Mouse (Mus musculus) limb, embryonic 15.5 days (tissue): ENCODE measurements around the gene 2610028H24Rik. TPM values are rescaled to one million over a fixed set of nuclear protein-coding genes. Genes with fewer than 3 reads are reported as not detected.
A peak's percentile ranks its signal among the peaks of the same experiment; 100 is the strongest.

ENCODE experiments used
- ATAC-seq: fragments of 200-750 bp; cut with Nextera tagmentation; 2 replicates; pipeline ENCODE4 v1.8.0; 2017; ENCODE audit warnings: low read depth, moderate TSS enrichment; ENCODE audit not compliant: insufficient number of reproducible peaks, low FRiP score, low TSS enrichment
- H3K27ac ChIP-seq: fragments of 300-500 bp; sonication (generic); 2 replicates; pipeline ENCODE4 v1.5.1; 2015; ENCODE audit warnings: moderate library complexity, mild to moderate bottlenecking, inconsistent platforms
- H3K27me3 ChIP-seq: fragments of 300-500 bp; sonication (generic); 2 replicates; pipeline ENCODE4 v1.6.1; 2015; ENCODE audit warnings: inconsistent platforms
- H3K36me3 ChIP-seq: fragments of 300-500 bp; sonication (generic); 2 replicates; pipeline ENCODE4 v1.6.1; 2015; ENCODE audit warnings: inconsistent platforms
- H3K4me1 ChIP-seq: fragments of 300-500 bp; sonication (generic); 2 replicates; pipeline ENCODE4 v1.6.1; 2015; ENCODE audit warnings: inconsistent platforms
- H3K4me2 ChIP-seq: fragments of 300-500 bp; sonication (generic); 2 replicates; pipeline ENCODE4 v1.6.1; 2015; ENCODE audit warnings: mild to moderate bottlenecking, inconsistent platforms
- H3K4me3 ChIP-seq: fragments of 300-500 bp; sonication (generic); 2 replicates; pipeline ENCODE4 v1.5.1; 2015; ENCODE audit warnings: mild to moderate bottlenecking, inconsistent platforms
- H3K9ac ChIP-seq: fragments of 300-500 bp; sonication (generic); 2 replicates; pipeline ENCODE4 v1.6.1; 2015; ENCODE audit warnings: inconsistent platforms
- H3K9me3 ChIP-seq: fragments of 300-500 bp; sonication (generic); 2 replicates; pipeline ENCODE4 v1.6.1; 2016; ENCODE audit warnings: inconsistent platforms
- WGBS: fragments of 180-500 bp; shearing (Covaris S2); methylation state at CpG from one replicate; pipeline ENCODE4 v1.1.7; 2015; 5-methylcytosine and 5-hydroxymethylcytosine counted together
- polyA plus RNA-seq: library from polyadenylated mRNA; unstranded; fragments of >200 nt; fragmentation: Nextera tagmentation; extraction: Ambion mirVana; gene quantifications from 2 replicates; pipeline ENCODE4 v1.2.1, GENCODE M21; 2015

2610028H24Rik gene
- polyA plus RNA-seq, 1 experiment from 2014 or later, result not detected

DNA sequence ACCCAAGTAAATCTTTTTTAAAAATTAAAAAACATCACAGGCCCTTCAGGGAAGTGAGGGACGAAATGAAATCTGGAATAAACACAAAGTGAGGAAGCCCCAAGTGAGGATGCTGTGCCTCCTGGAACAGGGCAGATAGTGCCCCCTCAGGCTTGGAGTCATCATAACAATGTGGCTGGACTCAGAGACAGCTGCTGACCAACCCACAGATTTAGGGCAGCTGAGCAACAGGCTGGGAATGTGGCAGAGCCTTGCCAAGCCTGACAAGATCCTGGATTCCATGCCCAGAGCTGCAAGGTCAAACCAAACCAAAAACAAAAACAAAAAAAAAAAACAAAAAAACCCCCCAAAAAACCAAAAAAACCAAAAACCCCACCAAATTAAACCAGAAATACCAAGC is 12.4 kb downstream of the 2610028H24Rik start:
- 95% methylated on average over 1 of the region's 1 CpGs for WGBS

DNA sequence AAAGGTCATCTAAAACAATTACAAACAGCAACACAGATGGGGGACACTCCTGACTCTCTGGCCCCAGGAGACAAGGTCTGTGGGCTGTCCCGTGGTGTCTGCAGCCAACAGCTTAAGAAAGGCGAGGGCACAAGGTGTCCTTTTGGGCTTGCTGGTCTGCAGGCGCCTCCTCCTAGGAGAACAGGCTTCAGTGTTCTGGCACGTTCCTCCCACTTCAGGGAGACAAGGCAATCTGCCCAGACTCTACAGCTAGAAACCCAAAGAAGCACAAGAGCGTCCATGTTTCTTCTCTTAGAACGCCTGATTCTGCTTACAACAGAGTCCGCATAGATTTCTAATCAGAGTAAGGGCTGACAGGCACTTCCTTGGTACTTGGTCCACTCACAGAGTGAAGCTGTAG is 13.4 kb downstream of the 2610028H24Rik start:
- Histone ChIP-seq H3K9ac (no peak overlapping the region), H3K27me3 (no peaks in the 10 kb centered on the region), H3K9me3 (no peaks in the 10 kb centered on the region), H3K4me3 (no peak overlapping the region), H3K4me1 (no peaks in the 10 kb centered on the region), H3K27ac (no peak overlapping the region), H3K4me2 (no peak overlapping the region), H3K36me3 (peaks cover 11% of the 10 kb centered on the region; the same call in 1 of the 2 replicates)
- WGBS, result 88% methylated on average over 7 of the region's 7 CpGs
- no peak for ATAC-seq

More for the DNA sequence above, 12.4 kb downstream of the 2610028H24Rik start:
- ATAC-seq, result no peak
- H3K9me3 ChIP-seq, result no peaks in the 10 kb centered on the region
- H3K27ac ChIP-seq, result no peak overlapping the region
- H3K9ac ChIP-seq, result no peak overlapping the region
- no peak overlapping the region for H3K4me3 ChIP-seq
- H3K4me1 ChIP-seq, result no peaks in the 10 kb centered on the region
- no peaks in the 10 kb centered on the region for H3K27me3 ChIP-seq
- peaks cover 11% of the 10 kb centered on the region; the same call in 1 of the 2 replicates for H3K36me3 ChIP-seq
- H3K4me2 ChIP-seq, result no peak overlapping the region

GRCm38 (mm10) chr10:76462721-76463120 is 13.8 kb downstream of the 2610028H24Rik start:
- no peak for ATAC-seq
- H3K4me1 ChIP-seq, result no peaks in the 10 kb centered on the region
- H3K36me3 ChIP-seq, result peaks cover 11% of the 10 kb centered on the region; the same call in 1 of the 2 replicates
- H3K9me3 ChIP-seq, result no peaks in the 10 kb centered on the region
- no peak overlapping the region for H3K4me3 ChIP-seq
- H3K4me2 ChIP-seq, result no peak overlapping the region
- H3K9ac ChIP-seq, result no peak overlapping the region
- no peaks in the 10 kb centered on the region for H3K27me3 ChIP-seq
- no peak overlapping the region for H3K27ac ChIP-seq
- WGBS, result 84% methylated on average over 6 of the region's 6 CpGs

GRCm38 (mm10) chr10:76468203-76469162 is 19.6 kb downstream of the 2610028H24Rik start, which contains the start of the genes Mcm3ap and Ybey:
Gene Mcm3ap (plus strand): TSS chr10:76468927.
Gene Ybey (minus strand): TSS chr10:76469114.
- peak within 1 kb of the TSS; percentile 73 for H3K9ac ChIP-seq
- no peaks in the 10 kb centered on the region for H3K9me3 ChIP-seq
- peak within 1 kb of the TSS; percentile 44 for H3K4me2 ChIP-seq
- peaks cover 9% of the 10 kb centered on the region; the same call in 1 of the 2 replicates for H3K4me1 ChIP-seq
- peak within 1 kb of the TSS; percentile 67 for H3K4me3 ChIP-seq
- no peaks in the 10 kb centered on the region for H3K27me3 ChIP-seq
- ATAC-seq, result peak; percentile 89
- WGBS, result under 1% methylated on average over 55 of the region's 55 CpGs
- peak within 1 kb of the TSS; percentile 86 for H3K27ac ChIP-seq
- H3K36me3 ChIP-seq, result peaks cover 36% of the 10 kb centered on the region

DNA sequence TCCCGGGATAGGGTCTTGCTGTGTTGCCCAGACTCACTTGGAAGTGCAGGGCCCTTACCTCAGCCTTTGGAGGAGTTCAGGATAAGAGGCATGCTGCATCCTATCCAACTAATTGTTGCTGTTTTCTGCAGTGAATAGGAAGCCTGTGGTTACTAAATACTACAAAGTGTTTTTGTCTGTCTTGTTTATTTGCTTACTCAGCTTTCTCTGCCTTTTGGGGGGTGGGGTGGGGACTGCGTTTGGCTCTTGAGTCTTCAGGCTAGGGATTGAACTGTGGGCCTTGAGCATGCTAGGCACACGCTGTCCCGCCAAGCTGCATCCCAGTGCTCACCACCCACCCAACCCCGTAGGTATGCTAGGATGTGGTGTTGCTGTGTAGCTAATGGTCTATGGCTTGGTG is 24.9 kb downstream of the 2610028H24Rik start:
- Histone ChIP-seq H3K27me3 (no peaks in the 10 kb centered on the region), H3K27ac (no peak overlapping the region), H3K9me3 (no peaks in the 10 kb centered on the region), H3K4me3 (no peak overlapping the region), H3K9ac (no peak overlapping the region), H3K36me3 (peaks cover 70% of the 10 kb centered on the region), H3K4me1 (peaks cover 9% of the 10 kb centered on the region; the same call in 1 of the 2 replicates), H3K4me2 (no peak overlapping the region)
- no peak for ATAC-seq
- 94% methylated on average over 5 of the region's 5 CpGs for WGBS

DNA sequence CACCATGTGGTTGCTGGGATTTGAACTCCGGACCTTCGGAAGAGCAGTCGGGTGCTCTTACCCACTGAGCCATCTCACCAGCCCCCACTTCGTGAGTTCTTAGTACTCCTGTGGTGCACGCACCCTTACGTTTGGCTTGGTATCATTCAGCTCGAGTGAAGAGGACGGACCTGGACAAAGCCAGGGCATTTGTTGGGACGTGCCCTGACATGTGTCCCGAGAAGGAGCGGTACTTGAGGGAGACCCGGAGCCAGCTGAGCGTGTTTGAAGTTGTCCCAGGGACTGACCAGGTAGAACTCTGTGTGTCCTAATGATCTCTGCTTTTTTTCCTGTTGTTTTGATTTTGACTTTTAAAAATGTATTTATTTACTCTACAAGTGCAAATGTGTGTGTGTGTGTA is 32.0 kb downstream of the 2610028H24Rik start:
- Histone ChIP-seq H3K27ac (no peak overlapping the region), H3K4me2 (no peak overlapping the region), H3K9me3 (no peaks in the 10 kb centered on the region), H3K36me3 (peaks cover 92% of the 10 kb centered on the region), H3K4me3 (no peak overlapping the region), H3K27me3 (no peaks in the 10 kb centered on the region), H3K9ac (no peak overlapping the region), H3K4me1 (no peaks in the 10 kb centered on the region)
- no peak for ATAC-seq
- WGBS, result 86% methylated on average over 13 of the region's 13 CpGs

DNA sequence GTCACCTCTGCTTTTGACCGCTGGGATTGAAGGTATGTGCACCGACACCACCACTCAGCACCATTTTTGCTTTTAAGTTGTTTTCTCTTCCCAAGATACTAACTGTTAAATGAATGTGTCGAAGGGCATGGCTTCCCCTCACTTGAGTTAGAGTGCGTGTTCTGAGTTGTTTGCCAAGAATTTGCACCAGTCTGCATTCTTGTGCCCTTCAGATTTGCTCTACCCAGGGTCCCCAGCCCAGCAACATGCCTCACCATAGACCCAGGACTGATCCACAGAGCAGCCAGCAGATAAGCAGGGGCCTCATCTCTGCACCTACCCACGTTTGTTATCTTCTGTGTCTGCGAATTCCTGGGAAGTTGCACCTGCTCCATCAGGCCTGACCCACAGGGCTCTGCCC is 32.6 kb downstream of the 2610028H24Rik start:
- H3K4me1 ChIP-seq, result no peaks in the 10 kb centered on the region
- no peak overlapping the region for H3K4me3 ChIP-seq
- H3K9ac ChIP-seq, result no peak overlapping the region
- no peak overlapping the region for H3K27ac ChIP-seq
- 91% methylated on average over 6 of the region's 6 CpGs for whole genome bisulfite sequencing
- no peak overlapping the region for H3K4me2 ChIP-seq
- peaks cover 93% of the 10 kb centered on the region for H3K36me3 ChIP-seq
- ATAC-seq, result no peak
- H3K9me3 ChIP-seq, result no peaks in the 10 kb centered on the region
- no peaks in the 10 kb centered on the region for H3K27me3 ChIP-seq

- Histone ChIP-seq H3K9me3 (no peaks in the 10 kb centered on the region), H3K4me2 (no peak overlapping the region), H3K4me1 (no peaks in the 10 kb centered on the region), H3K9ac (no peak overlapping the region), H3K27me3 (no peaks in the 10 kb centered on the region), H3K4me3 (no peak overlapping the region), H3K27ac (no peak overlapping the region), H3K36me3 (peaks cover 92% of the 10 kb centered on the region)
- ATAC-seq, result no peak
- WGBS, result 83% methylated on average over 2 of the region's 2 CpGs
These were observed 37.4 kb downstream of the 2610028H24Rik start for GRCm38 (mm10) chr10:76486302-76486701.

DNA sequence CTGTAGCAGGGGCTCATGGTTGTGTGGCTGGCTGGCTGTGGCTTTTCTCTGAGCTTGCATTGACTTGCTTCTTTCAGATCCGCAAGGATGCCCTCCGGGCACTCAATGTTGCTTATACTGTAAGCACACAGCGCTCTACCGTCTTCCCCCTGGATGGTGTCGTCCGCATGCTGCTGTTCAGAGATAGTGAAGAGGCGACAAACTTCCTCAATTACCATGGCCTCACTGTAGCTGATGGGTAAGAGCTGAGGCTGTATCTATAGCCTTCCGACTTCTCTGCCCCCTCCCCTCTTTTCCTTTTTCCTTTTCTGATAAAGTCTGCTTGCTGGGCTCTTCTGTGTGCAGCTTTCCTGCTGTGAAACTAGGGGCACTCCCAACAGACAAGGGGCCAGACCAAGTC is 39.4 kb downstream of the 2610028H24Rik start:
- no peak overlapping the region for H3K9ac ChIP-seq
- WGBS, result 89% methylated on average over 8 of the region's 8 CpGs
- H3K27me3 ChIP-seq, result no peaks in the 10 kb centered on the region
- H3K27ac ChIP-seq, result no peak overlapping the region
- H3K36me3 ChIP-seq, result peaks cover 84% of the 10 kb centered on the region
- H3K4me2 ChIP-seq, result no peak overlapping the region
- ATAC-seq, result no peak
- no peaks in the 10 kb centered on the region for H3K4me1 ChIP-seq
- H3K4me3 ChIP-seq, result no peak overlapping the region
- H3K9me3 ChIP-seq, result no peaks in the 10 kb centered on the region

- 91% methylated on average over 15 of the region's 15 CpGs for WGBS
- Histone ChIP-seq H3K4me2 (no peak overlapping the region), H3K9ac (no peak overlapping the region), H3K27me3 (no peaks in the 10 kb centered on the region), H3K36me3 (peaks cover 86% of the 10 kb centered on the region), H3K27ac (no peak overlapping the region), H3K4me3 (no peak overlapping the region), H3K4me1 (no peaks in the 10 kb centered on the region), H3K9me3 (no peaks in the 10 kb centered on the region)
- no peak for ATAC-seq
These were observed 40.3 kb downstream of the 2610028H24Rik start for GRCm38 (mm10) chr10:76489205-76489604.

DNA sequence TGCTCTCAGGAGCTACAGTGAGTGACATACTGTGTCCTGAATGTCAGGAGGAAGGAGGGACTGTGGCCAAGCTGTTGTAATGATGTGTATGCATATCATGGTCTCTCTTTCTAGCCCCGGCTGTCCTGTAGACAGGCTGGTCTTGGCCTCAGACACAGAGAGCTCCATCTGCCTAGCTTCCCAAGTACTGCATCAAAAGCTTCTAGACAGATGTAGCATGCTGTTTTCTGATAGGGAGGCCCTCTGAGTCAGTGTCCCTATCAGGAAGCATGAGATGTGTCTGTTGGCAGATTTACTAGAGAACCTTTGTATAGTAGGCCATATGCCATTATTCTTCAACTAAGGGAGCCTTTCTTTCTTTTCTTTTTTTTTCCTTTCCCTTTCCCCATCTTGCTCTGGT is 44.6 kb downstream of the 2610028H24Rik start:
- H3K9me3 ChIP-seq, result no peaks in the 10 kb centered on the region
- 76% methylated on average over 1 of the region's 1 CpGs for WGBS
- no peaks in the 10 kb centered on the region for H3K27me3 ChIP-seq
- peaks cover 82% of the 10 kb centered on the region for H3K36me3 ChIP-seq
- no peak overlapping the region for H3K9ac ChIP-seq
- no peaks in the 10 kb centered on the region for H3K4me1 ChIP-seq
- no peak overlapping the region for H3K27ac ChIP-seq
- no peak for ATAC-seq
- no peak overlapping the region for H3K4me2 ChIP-seq
- H3K4me3 ChIP-seq, result no peak overlapping the region

GRCm38 (mm10) chr10:76495501-76495900 is 46.6 kb downstream of the 2610028H24Rik start:
- no peaks in the 10 kb centered on the region for H3K9me3 ChIP-seq
- ATAC-seq, result no peak
- H3K27ac ChIP-seq, result no peak overlapping the region

More at GRCm38 (mm10) chr10:76495501-76495900, 46.6 kb downstream of the 2610028H24Rik start:
- H3K4me3 ChIP-seq, result no peak overlapping the region
- H3K4me1 ChIP-seq, result no peaks in the 10 kb centered on the region
- no peak overlapping the region for H3K9ac ChIP-seq
- H3K4me2 ChIP-seq, result no peak overlapping the region
- H3K27me3 ChIP-seq, result no peaks in the 10 kb centered on the region
- WGBS, result 83% methylated on average over 6 of the region's 6 CpGs
- peaks cover 82% of the 10 kb centered on the region for H3K36me3 ChIP-seq
